Mouse (Mus musculus): ENCODE data around the gene Vav1. TPM values are rescaled to one million over a fixed set of nuclear protein-coding genes. Genes with fewer than 3 reads are reported as not detected.

Vav1 gene
- total and polyA plus RNA-seq, 3 experiments = 86.7 to 99.6 TPM; not detected in 1

GRCm38 (mm10) chr17:57305593-57305992 lies 26.7 kb downstream of the Vav1 start:
- Histone ChIP-seq H3K36me3 (ENCODE audit: control insufficient read depth in 1 of 2, insufficient read depth in 2 of 2, low read length in 2 of 2) (peaks cover 0 to 39% of the 10 kb centered on the region in 2 experiments; a peak in 2 of 4 replicates), H3K27me3 (ENCODE audit: control insufficient read depth in 1 of 2, insufficient read depth in 2 of 2, low read length in 2 of 2) (no peaks in the 10 kb centered on the region), H3K4me1 (ENCODE audit: control insufficient read depth in 1 of 2, insufficient read depth in 2 of 2, low read length in 2 of 2) (no peaks in the 10 kb centered on the region; a peak in 1 of 4 replicates), H3K4me3 (ENCODE audit: control insufficient read depth in 1 of 2, insufficient read depth in 1 of 2, low read depth in 2 of 2, low read length in 2 of 2) (no peak overlapping the region), H3K9ac (ENCODE audit: control insufficient read depth, low read depth, low read length, poor library complexity, severe bottlenecking) (no peak overlapping the region), H3K9me3 (replicated peaks; ENCODE audit: insufficient read depth, low read length) (no peaks in the 10 kb centered on the region), H3K27ac (ENCODE audit: control insufficient read depth, low read depth, low read length) (no peak overlapping the region), H3K79me2 (ENCODE audit: control insufficient read depth, insufficient read depth, low read length, poor library complexity) (no peaks in the 10 kb centered on the region)
- DNase-seq (ENCODE audit: low read depth, low spot score) = peak; percentile 63
- TF ChIP-seq POLR2AphosphoS2 (IDR thresholded peaks at IDR 0.05; ENCODE audit: low read length) (no peak), CHD1 (IDR thresholded peaks at IDR 0.05; ENCODE audit: low read depth, low read length) (no peak), HCFC1 (IDR thresholded peaks at IDR 0.05; ENCODE audit: low read depth, low read length) (no peak), SMC3 (IDR thresholded peaks at IDR 0.05; ENCODE audit: low read depth, low read length) (no peak), E2F4 (IDR thresholded peaks at IDR 0.05; ENCODE audit: borderline replicate concordance, low read depth, low read length) (no peak), CHD2 (IDR thresholded peaks at IDR 0.05; ENCODE audit: low read length) (no peak)

GRCm38 (mm10) chr17:57307074-57307473 lies 28.2 kb downstream of the Vav1 start:
- no peaks in the 10 kb centered on the region for H3K27me3 ChIP-seq (ENCODE audit: control insufficient read depth in 1 of 2, insufficient read depth in 2 of 2, low read length in 2 of 2)
- H3K4me3 ChIP-seq (ENCODE audit: control insufficient read depth in 1 of 2, insufficient read depth in 1 of 2, low read depth in 2 of 2, low read length in 2 of 2) = no peak overlapping the region
- H3K79me2 ChIP-seq (ENCODE audit: control insufficient read depth, insufficient read depth, low read length, poor library complexity) = no peaks in the 10 kb centered on the region
- no peaks in the 10 kb centered on the region for H3K9me3 ChIP-seq (replicated peaks; ENCODE audit: insufficient read depth, low read length)
- H3K36me3 ChIP-seq (ENCODE audit: control insufficient read depth in 1 of 2, insufficient read depth in 2 of 2, low read length in 2 of 2) = peaks cover 0 to 30% of the 10 kb centered on the region in 2 experiments; a peak in 2 of 4 replicates
- no peak for DNase-seq (ENCODE audit: low read depth, low spot score)
- TF ChIP-seq RCOR1 (IDR thresholded peaks at IDR 0.05; ENCODE audit: low read depth, low read length) (no peak), ZMIZ1 (IDR thresholded peaks at IDR 0.05; ENCODE audit: low read depth, low read length) (no peak), KAT2A (conservative IDR thresholded peaks at IDR 0.05; ENCODE audit: low read depth, low read length) (no peak), UBTF (IDR thresholded peaks at IDR 0.05; ENCODE audit: borderline replicate concordance, insufficient read depth, low read depth, low read length) (no peak), ETS1 (IDR thresholded peaks at IDR 0.05; ENCODE audit: low read depth, low read length) (no peak), HCFC1 (IDR thresholded peaks at IDR 0.05; ENCODE audit: low read depth, low read length) (no peak), MAZ (IDR thresholded peaks at IDR 0.05; ENCODE audit: low read depth, low read length) (no peak), CHD2 (IDR thresholded peaks at IDR 0.05; ENCODE audit: low read length) (no peak), POLR2AphosphoS2 (IDR thresholded peaks at IDR 0.05; ENCODE audit: low read length) (no peak), MYB (IDR thresholded peaks at IDR 0.05; ENCODE audit: low read depth, low read length) (no peak), USF2 (IDR thresholded peaks at IDR 0.05; ENCODE audit: borderline replicate concordance in 1 of 2, insufficient read depth in 1 of 2, low read depth in 1 of 2, low read length in 2 of 2) (no peak), JUND (IDR thresholded peaks at IDR 0.05; ENCODE audit: low read depth, low read length) (no peak), EP300 (IDR thresholded peaks at IDR 0.05; ENCODE audit: low read depth in 1 of 2, low read length in 2 of 2) (no peak)
- H3K9ac ChIP-seq (ENCODE audit: control insufficient read depth, low read depth, low read length, poor library complexity, severe bottlenecking) = no peak overlapping the region
- H3K4me1 ChIP-seq (ENCODE audit: control insufficient read depth in 1 of 2, insufficient read depth in 2 of 2, low read length in 2 of 2) = no peaks in the 10 kb centered on the region; a peak in 1 of 4 replicates
- H3K27ac ChIP-seq (ENCODE audit: control insufficient read depth, low read depth, low read length) = no peak overlapping the region

Measured in MEL (cell line).